Mouse (Mus musculus): Measurements from ENCODE around the gene Tspan5.

DNA sequence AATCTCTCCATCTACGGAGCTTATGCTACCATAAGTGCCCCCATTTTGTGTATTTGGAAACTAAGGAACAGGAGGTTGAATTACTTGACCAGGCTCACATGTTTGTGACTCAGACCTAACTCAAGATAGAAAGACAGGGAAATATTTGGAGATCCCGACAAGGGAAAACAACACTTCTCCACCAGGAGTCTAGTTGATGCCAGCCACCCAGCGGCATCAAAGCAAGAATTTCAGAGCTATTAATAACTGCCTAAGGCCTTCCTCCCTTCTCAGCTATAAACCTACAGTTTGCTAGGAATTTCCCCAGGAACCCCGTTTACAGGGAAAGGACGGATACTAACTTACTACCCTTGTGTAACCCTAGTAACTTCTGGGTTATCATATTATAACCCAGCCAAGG is 113.4 kb downstream of the Tspan5 start:
- no peak for TF ChIP-seq TAL1 (IDR thresholded peaks at IDR 0.05; ENCODE audit: low read length)
- TF ChIP-seq GATA1 (IDR thresholded peaks at IDR 0.05; ENCODE audit: low read length): no peak
